Mouse (Mus musculus): ENCODE measurements around the gene Ccdc144b.

The Ccdc144b gene

GRCm38 (mm10) chr3:36025732-36026131, 27.6 kb downstream of the Ccdc144b start:
- no peak for DNase-seq

- DNase-seq: no peak
Observed at GRCm38 (mm10) chr3:36011239-36011638, 42.1 kb downstream of the Ccdc144b start.

- DNase-seq: no peak
Observed at GRCm38 (mm10) chr3:36008411-36009154, 44.8 kb downstream of the Ccdc144b start.

- DNase-seq: peak; percentile 12
Observed at GRCm38 (mm10) chr3:36004028-36004895, 49.1 kb downstream of the Ccdc144b start.

- DNase-seq: peak; percentile 93
Observed at GRCm38 (mm10) chr3:36000275-36001239, 52.8 kb downstream of the Ccdc144b start, which contains the start of gene Mccc1. Mccc1 (minus strand) TSS chr3:36000678.

GRCm38 (mm10) chr3:35994552-35995531, 58.5 kb downstream of the Ccdc144b start:
- no peak for DNase-seq

GRCm38 (mm10) chr3:35990715-35991114, 62.6 kb downstream of the Ccdc144b start:
- DNase-seq: no peak

- DNase-seq: no peak
Observed at GRCm38 (mm10) chr3:35988031-35988430, 65.3 kb downstream of the Ccdc144b start.

GRCm38 (mm10) chr3:35986266-35986665, 67.1 kb downstream of the Ccdc144b start:
- no peak for DNase-seq

- peak; percentile 22 for DNase-seq
Observed at GRCm38 (mm10) chr3:35973551-35973950, 79.8 kb downstream of the Ccdc144b start.

GRCm38 (mm10) chr3:35972985-35973384, 80.4 kb downstream of the Ccdc144b start:
- peak; percentile 28 for DNase-seq

- no peak for DNase-seq
Observed at GRCm38 (mm10) chr3:35971149-35971548, 82.2 kb downstream of the Ccdc144b start.

GRCm38 (mm10) chr3:35970441-35970840, 82.9 kb downstream of the Ccdc144b start:
- no peak for DNase-seq

GRCm38 (mm10) chr3:35967366-35967921, 85.9 kb downstream of the Ccdc144b start:
- no peak for DNase-seq

GRCm38 (mm10) chr3:35966493-35966892, 86.9 kb downstream of the Ccdc144b start:
- DNase-seq: no peak

- DNase-seq: no peak
Observed at GRCm38 (mm10) chr3:35964928-35965327, 88.4 kb downstream of the Ccdc144b start.

- DNase-seq: no peak
Observed at GRCm38 (mm10) chr3:35963921-35964320, 89.4 kb downstream of the Ccdc144b start.

- no peak for DNase-seq
Observed at GRCm38 (mm10) chr3:35963401-35963800, 89.9 kb downstream of the Ccdc144b start.

GRCm38 (mm10) chr3:35962967-35963366, 90.4 kb downstream of the Ccdc144b start:
- DNase-seq: no peak
